Mouse (Mus musculus) stomach, postnatal 0 days (tissue): ENCODE data around the gene Creb1.

Source experiments
- CTCF ChIP-seq: IDR thresholded peaks from 2 replicates; pipeline ENCODE4 v1.5.1; 2016; ENCODE audit warnings: antibody characterized with exemption, low read depth, mild to moderate bottlenecking, moderate library complexity
- EP300 ChIP-seq: optimal IDR thresholded peaks from 2 replicates; pipeline ENCODE3; 2016; ENCODE audit warnings: antibody characterized with exemption

- TF ChIP-seq CTCF (no peak), EP300 (no peak)
Observed at GRCm38 (mm10) chr1:64496803-64497202, 35.6 kb upstream of the Creb1 start.
